Mouse (Mus musculus): ENCODE measurements at regions not wholly inside any gene's neighbourhood (a gene's known extent, or its start where the extent isn't known, plus 50 kb on each side); places are given as distances from the start of the nearest gene placed in this dataset.
A peak's percentile ranks its signal among the peaks of the same experiment; 100 is the strongest.
"Not testable (repeated sequence)": the region's sequence is repeated elsewhere in the genome, so short reads cannot be mapped to it uniquely, and the experiment has no call there.

- 62% methylated on average over 4 of the region's 4 CpGs for WGBS
- H3K9ac ChIP-seq (ENCODE audit: low read depth, low read length), result not testable (repeated sequence)
Measured at GRCm38 (mm10) chr12:20802027-20802426, 188.2 kb upstream of the Asap2 start.

DNA sequence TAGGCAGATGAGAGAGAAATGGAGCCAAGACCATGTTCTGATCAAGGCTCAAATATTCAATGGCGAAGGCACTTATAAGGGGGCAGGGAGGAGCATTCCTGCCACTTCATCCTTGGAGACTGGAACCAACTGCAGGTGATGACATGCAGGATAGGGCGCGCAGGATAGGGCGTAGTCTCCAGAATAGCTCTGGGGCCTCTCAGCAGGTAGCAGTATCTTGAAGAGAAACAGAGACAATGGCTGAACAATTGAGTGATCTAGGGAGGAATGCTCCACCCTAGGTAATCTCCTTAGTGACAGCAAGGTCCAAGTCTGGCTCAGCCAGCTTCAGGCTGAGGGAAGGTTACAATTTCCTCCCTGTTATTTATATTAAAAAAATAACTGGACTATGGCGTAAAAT, 184.8 kb upstream of the Asap2 start:
- DNase-seq; H3K4me3 ChIP-seq; H3K27me3 ChIP-seq (ENCODE audit: control insufficient read depth, insufficient read depth, low read length); H3K27ac ChIP-seq; H3K4me1 ChIP-seq (ENCODE audit: control insufficient read depth, insufficient read depth, low read length); H3K79me2 ChIP-seq (replicated peaks; ENCODE audit: control insufficient read depth, insufficient read depth, low read length); intact Hi-C loops (cut with DNase I); H3K9ac ChIP-seq (ENCODE audit: low read depth, low read length); H3K36me3 ChIP-seq (ENCODE audit: control insufficient read depth, insufficient read depth, low read length): not testable (repeated sequence)
- 92% methylated on average over 5 of the region's 5 CpGs for WGBS

More at GRCm38 (mm10) chr12:20802027-20802426, 188.2 kb upstream of the Asap2 start:
- H3K4me1 ChIP-seq (ENCODE audit: control insufficient read depth, insufficient read depth, low read length); H3K27ac ChIP-seq; intact Hi-C loops (cut with DNase I); H3K36me3 ChIP-seq (ENCODE audit: control insufficient read depth, insufficient read depth, low read length); DNase-seq; H3K4me3 ChIP-seq; H3K27me3 ChIP-seq (ENCODE audit: control insufficient read depth, insufficient read depth, low read length); H3K79me2 ChIP-seq (replicated peaks; ENCODE audit: control insufficient read depth, insufficient read depth, low read length): not testable (repeated sequence)
- peak; percentile 22; the same call in 1 of the 2 replicates for TF ChIP-seq CTCF (IDR thresholded peaks at IDR 0.05)

DNA sequence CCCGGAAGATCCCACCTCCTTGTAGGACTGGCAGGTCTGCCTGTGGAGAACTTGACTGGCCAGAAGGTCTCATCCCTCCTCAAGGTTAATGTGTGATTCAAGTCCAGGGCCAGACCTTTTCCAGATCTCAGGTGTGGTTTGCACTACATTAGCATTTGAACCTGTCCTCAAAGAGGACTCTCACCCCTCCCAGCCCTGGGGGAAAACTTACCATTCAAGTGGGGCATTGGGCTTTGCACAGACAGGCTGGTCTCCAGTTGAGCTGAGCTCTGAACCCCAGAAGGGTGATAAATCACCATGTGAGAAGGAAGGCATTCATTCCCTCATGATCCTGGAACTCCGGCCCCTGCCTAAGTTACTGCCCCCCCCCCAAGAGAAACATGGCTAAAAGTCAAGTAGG, 183.6 kb upstream of the Asap2 start:
- no peak overlapping the region for H3K27ac ChIP-seq
- 85% methylated on average over 2 of the region's 2 CpGs for WGBS
- TF ChIP-seq CTCF (IDR thresholded peaks at IDR 0.05) (no peak), EP300 (IDR thresholded peaks at IDR 0.05; ENCODE audit: insufficient read depth, low read depth, low read length) (no peak), POLR2A (IDR thresholded peaks at IDR 0.05; ENCODE audit: insufficient read depth, low read depth, low read length) (no peak)
- DNase-seq, result no peak
- intact Hi-C loops (cut with DNase I), result no loop called here
- H3K79me2 ChIP-seq (replicated peaks; ENCODE audit: control insufficient read depth, insufficient read depth, low read length), result no peaks in the 10 kb centered on the region
- H3K4me3 ChIP-seq, result no peak overlapping the region
- no peaks in the 10 kb centered on the region for H3K27me3 ChIP-seq (ENCODE audit: control insufficient read depth, insufficient read depth, low read length)
- H3K36me3 ChIP-seq (ENCODE audit: control insufficient read depth, insufficient read depth, low read length), result no peaks in the 10 kb centered on the region
- no peaks in the 10 kb centered on the region for H3K4me1 ChIP-seq (ENCODE audit: control insufficient read depth, insufficient read depth, low read length)
- H3K9ac ChIP-seq (ENCODE audit: low read depth, low read length), result no peak overlapping the region

GRCm38 (mm10) chr12:20813836-20814235, 176.4 kb upstream of the Asap2 start:
- H3K4me1 ChIP-seq (ENCODE audit: control insufficient read depth, insufficient read depth, low read length); intact Hi-C loops (cut with DNase I); H3K4me3 ChIP-seq; H3K36me3 ChIP-seq (ENCODE audit: control insufficient read depth, insufficient read depth, low read length); H3K27me3 ChIP-seq (ENCODE audit: control insufficient read depth, insufficient read depth, low read length); H3K79me2 ChIP-seq (replicated peaks; ENCODE audit: control insufficient read depth, insufficient read depth, low read length); DNase-seq; H3K9ac ChIP-seq (ENCODE audit: low read depth, low read length); H3K27ac ChIP-seq: not testable (repeated sequence)
- WGBS, result 78% methylated on average over 6 of the region's 6 CpGs

GRCm38 (mm10) chr12:20815121-20815520, 175.1 kb upstream of the Asap2 start:
- H3K27me3 ChIP-seq (ENCODE audit: control insufficient read depth, insufficient read depth, low read length); H3K36me3 ChIP-seq (ENCODE audit: control insufficient read depth, insufficient read depth, low read length); H3K4me1 ChIP-seq (ENCODE audit: control insufficient read depth, insufficient read depth, low read length); H3K79me2 ChIP-seq (replicated peaks; ENCODE audit: control insufficient read depth, insufficient read depth, low read length); DNase-seq; intact Hi-C loops (cut with DNase I): not testable (repeated sequence)
- Histone ChIP-seq H3K9ac (ENCODE audit: low read depth, low read length) (peak overlapping the region; percentile 74), H3K4me3 (peak overlapping the region; percentile 47), H3K27ac (peak overlapping the region; percentile 49; the same call in 1 of the 2 replicates)
- 12% methylated on average over 40 of the region's 40 CpGs for WGBS

GRCm38 (mm10) chr12:20815599-20815998, 174.7 kb upstream of the Asap2 start:
- H3K4me3 ChIP-seq, result peak overlapping the region; percentile 47
- no peaks in the 10 kb centered on the region for H3K4me1 ChIP-seq (ENCODE audit: control insufficient read depth, insufficient read depth, low read length)
- DNase-seq, result peak; percentile 82 to 83
- peak overlapping the region; percentile 74 for H3K9ac ChIP-seq (ENCODE audit: low read depth, low read length)
- 15% methylated on average over 34 of the region's 38 CpGs for WGBS
- no peaks in the 10 kb centered on the region for H3K79me2 ChIP-seq (replicated peaks; ENCODE audit: control insufficient read depth, insufficient read depth, low read length)
- TF ChIP-seq POLR2A (IDR thresholded peaks at IDR 0.05; ENCODE audit: insufficient read depth, low read depth, low read length), result peak; percentile 36; the same call in 1 of the 2 replicates
- TF ChIP-seq EP300 (IDR thresholded peaks at IDR 0.05; ENCODE audit: insufficient read depth, low read depth, low read length), result no peak
- peak overlapping the region; percentile 56 for H3K27ac ChIP-seq
- no peaks in the 10 kb centered on the region for H3K27me3 ChIP-seq (ENCODE audit: control insufficient read depth, insufficient read depth, low read length)
- intact Hi-C loops (cut with DNase I), result no loop called here
- no peaks in the 10 kb centered on the region for H3K36me3 ChIP-seq (ENCODE audit: control insufficient read depth, insufficient read depth, low read length)

DNA sequence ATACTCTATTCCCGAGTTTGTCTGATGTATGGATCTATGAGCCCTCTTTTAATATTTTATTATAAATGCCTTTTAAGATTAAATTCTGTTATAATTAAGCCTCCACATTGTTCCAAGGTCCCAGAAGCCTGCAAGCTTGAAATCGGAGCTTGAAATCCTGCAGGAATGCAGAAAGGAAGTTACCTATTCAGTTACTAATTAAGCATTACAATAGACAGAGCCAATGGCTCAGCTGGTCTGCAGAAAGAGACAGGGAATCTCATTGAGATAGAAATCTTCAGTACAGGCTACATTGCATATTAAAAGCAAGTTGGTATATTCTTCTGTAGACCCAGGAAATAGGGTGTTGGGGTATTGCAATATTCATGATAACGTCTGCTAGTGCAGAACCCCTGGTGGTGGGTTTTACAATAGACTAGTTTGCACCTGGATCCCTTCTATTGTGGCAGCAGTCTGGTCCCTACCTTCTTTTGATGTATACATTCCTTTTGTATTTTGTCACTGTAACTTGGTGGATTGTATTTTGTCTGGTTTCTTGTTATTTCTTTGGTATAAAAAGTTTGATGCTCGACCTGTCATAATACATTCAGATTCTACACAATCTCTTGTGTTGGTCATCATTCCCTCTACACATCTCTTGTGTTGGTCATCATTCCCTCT, 146.5 kb upstream of the Asap2 start:
- H3K27me3 ChIP-seq (ENCODE audit: control insufficient read depth, insufficient read depth, low read length); DNase-seq; H3K27ac ChIP-seq; H3K4me1 ChIP-seq (ENCODE audit: control insufficient read depth, insufficient read depth, low read length); H3K4me3 ChIP-seq; H3K36me3 ChIP-seq (ENCODE audit: control insufficient read depth, insufficient read depth, low read length); H3K9ac ChIP-seq (ENCODE audit: low read depth, low read length); intact Hi-C loops (cut with DNase I); H3K79me2 ChIP-seq (replicated peaks; ENCODE audit: control insufficient read depth, insufficient read depth, low read length): not testable (repeated sequence)
- 48% methylated on average over 4 of the region's 4 CpGs for WGBS

Data from heart, adult 2 months (tissue).